Mouse (Mus musculus) liver, embryonic 14.5 days (tissue): Measurements from ENCODE around the gene Farsa. TPM values are rescaled to one million over a fixed set of nuclear protein-coding genes. Genes with fewer than 3 reads are reported as not detected.

Experiments
- ATAC-seq: fragments of 200-750 bp; cut with Nextera tagmentation; 2 replicates; pipeline ENCODE4 v1.8.0; 2017; ENCODE audit warnings: moderate number of reproducible peaks, mild to moderate bottlenecking, moderate library complexity; ENCODE audit not compliant: insufficient read depth
- DNase-seq, 3 experiments: peaks; one replicate each; pipeline ENCODE4 v3.0.0-alpha.2; 2012 to 2013; ENCODE audit warnings: low read depth in 3 of 3, low spot score in 3 of 3
- H3K27ac ChIP-seq: fragments of 300-500 bp; sonication (generic); 2 replicates; pipeline ENCODE4 v1.5.1; 2014; ENCODE audit warnings: moderate library complexity, mild to moderate bottlenecking, control low read depth, inconsistent platforms
- H3K27me3 ChIP-seq: fragments of 300-500 bp; sonication (generic); 2 replicates; pipeline ENCODE4 v1.6.1; 2014; ENCODE audit warnings: mild to moderate bottlenecking, low read length, moderate library complexity; ENCODE audit not compliant: control insufficient read depth, insufficient read depth
- H3K36me3 ChIP-seq: fragments of 300-500 bp; sonication (generic); replicated peaks from 2 replicates; pipeline ENCODE4 v1.6.1; 2014; ENCODE audit warnings: low read depth; ENCODE audit not compliant: control insufficient read depth, insufficient read depth
- H3K4me1 ChIP-seq, 2 experiments: fragments of 200-500 bp in 1 of 2; fragments of 300-500 bp in 1 of 2; sonication (generic) in 1 of 2; replicated peaks; 2 replicates each; pipeline ENCODE4 v1.6.1; 2012 to 2014; ENCODE audit warnings: antibody characterized with exemption in 1 of 2, inconsistent platforms in 1 of 2, low read length in 1 of 2; ENCODE audit not compliant: control insufficient read depth in 2 of 2, insufficient read depth in 2 of 2
- H3K4me2 ChIP-seq: fragments of 300-500 bp; sonication (generic); 2 replicates; pipeline ENCODE4 v1.6.1; 2014; ENCODE audit warnings: low read depth, mild to moderate bottlenecking, control low read depth, moderate library complexity
- H3K4me3 ChIP-seq, 2 experiments: fragments of 200-500 bp in 1 of 2; fragments of 300-500 bp in 1 of 2; sonication (generic) in 1 of 2; 2 replicates each; pipeline ENCODE4 v1.5.1; 2012 to 2014; ENCODE audit warnings: low read depth in 2 of 2, low read length in 2 of 2, mild to moderate bottlenecking in 2 of 2, control low read depth in 1 of 2, inconsistent platforms in 1 of 2, moderate library complexity in 1 of 2; ENCODE audit not compliant: insufficient read depth in 1 of 2
- H3K9ac ChIP-seq: fragments of 300-500 bp; sonication (generic); replicated peaks from 2 replicates; pipeline ENCODE4 v1.6.1; 2014; ENCODE audit warnings: mild to moderate bottlenecking, control low read depth, moderate library complexity
- H3K9me3 ChIP-seq: fragments of 300-500 bp; sonication (generic); 2 replicates; pipeline ENCODE4 v1.6.1; 2016; ENCODE audit warnings: low read length, mixed read lengths; ENCODE audit not compliant: control insufficient read depth
- CTCF ChIP-seq: IDR thresholded peaks from 2 replicates; pipeline ENCODE4 v1.5.1; 2016; ENCODE audit warnings: antibody characterized with exemption, low read depth, control low read depth
- EP300 ChIP-seq: IDR thresholded peaks from 2 replicates; pipeline ENCODE4 v1.6.1; 2016; ENCODE audit warnings: antibody characterized with exemption, low read depth
- WGBS: fragments of 180-500 bp; shearing (Covaris S2); extraction: QIAGEN DNeasy Blood & Tissue Kit; methylation state at CpG from one replicate; pipeline ENCODE4 v1.1.7; 2014; ENCODE audit not compliant: insufficient replicate concordance; 5-methylcytosine and 5-hydroxymethylcytosine counted together
- polyA plus RNA-seq, 2 experiments: library from polyadenylated mRNA; depleted of rRNA in 1 of 2; stranded (reverse) in 1 of 2; unstranded in 1 of 2; fragments of >200 nt; fragmentation: Nextera tagmentation in 1 of 2; extraction: Ambion mirVana in 1 of 2; gene quantifications; 2 replicates each; pipeline versions ENCODE4 v1.2.1 to v1.2.3; 2012 to 2014

The Farsa gene
- polyA plus RNA-seq, 2 experiments = 45.8 to 54.8 TPM

DNA sequence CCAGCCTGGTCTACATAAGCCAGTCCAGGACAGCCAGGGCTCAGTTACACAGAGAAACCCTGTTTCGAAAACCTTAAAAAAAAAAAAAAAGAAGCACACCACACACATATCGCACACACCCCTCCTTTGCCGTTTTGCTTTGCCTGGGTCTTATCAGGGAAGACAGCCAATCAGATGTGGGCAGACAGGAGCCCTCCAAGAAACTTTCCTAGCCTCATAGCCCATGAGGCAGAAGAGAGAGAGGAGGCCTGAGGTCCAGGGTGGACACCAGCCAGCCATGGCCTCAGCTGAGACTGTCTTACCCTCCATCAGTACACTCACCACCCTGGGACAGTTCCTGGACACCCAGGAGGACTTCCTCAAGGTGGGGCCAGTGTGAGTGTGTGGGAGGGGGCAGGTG lies 45.0 kb downstream of the Farsa start, which contains the start of gene Klf1:
TSS of gene Klf1 (plus strand) at position 177 of the 400 bp plus-strand sequence.
- DNase-seq = peak; percentile 88 to 91 (median 88)
- no peaks in the 10 kb centered on the region for H3K9me3 ChIP-seq
- H3K27ac ChIP-seq = peak within 1 kb of the TSS; percentile 97
- TF ChIP-seq EP300 (peak; percentile 81), CTCF (peak; percentile 5; the same call in 1 of the 2 replicates)
- H3K4me2 ChIP-seq = peak within 1 kb of the TSS; percentile 97
- peak within 1 kb of the TSS; percentile 77 to 92 for H3K4me3 ChIP-seq
- peak; percentile 66 for ATAC-seq
- H3K9ac ChIP-seq = peak within 1 kb of the TSS; percentile 99
- peaks cover 26% of the 10 kb centered on the region for H3K36me3 ChIP-seq
- peaks cover 24 to 27% of the 10 kb centered on the region in 2 experiments for H3K4me1 ChIP-seq
- H3K27me3 ChIP-seq = no peaks in the 10 kb centered on the region
- WGBS = 14% methylated on average over 3 of the region's 3 CpGs

DNA sequence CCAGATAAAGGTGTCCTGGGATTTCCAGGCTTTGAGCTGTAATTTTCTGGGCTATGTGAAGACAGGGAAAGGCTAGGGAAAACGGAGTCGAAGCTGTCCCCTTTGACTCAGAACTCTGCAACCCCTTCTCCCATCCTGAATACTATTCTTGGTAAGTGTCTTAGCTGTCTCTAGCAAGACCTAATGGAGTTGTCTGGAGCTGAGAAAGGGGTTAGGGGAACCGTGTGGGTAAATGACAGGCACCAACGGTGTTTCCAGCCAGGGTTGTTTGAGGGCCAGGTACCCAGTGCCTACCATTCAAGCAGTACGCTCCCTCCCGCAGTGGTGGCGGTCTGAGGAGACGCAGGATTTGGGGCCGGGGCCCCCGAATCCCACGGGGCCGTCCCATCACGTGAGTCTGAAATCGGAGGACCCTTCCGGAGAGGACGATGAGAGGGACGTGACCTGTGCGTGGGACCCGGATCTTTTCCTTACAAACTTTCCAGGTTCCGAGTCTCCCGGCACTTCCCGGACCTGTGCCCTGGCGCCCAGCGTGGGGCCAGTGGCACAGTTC lies 45.7 kb downstream of the Farsa start:
- ATAC-seq = no peak
- 1% methylated on average over 24 of the region's 24 CpGs for WGBS
- no peak for DNase-seq

DNA sequence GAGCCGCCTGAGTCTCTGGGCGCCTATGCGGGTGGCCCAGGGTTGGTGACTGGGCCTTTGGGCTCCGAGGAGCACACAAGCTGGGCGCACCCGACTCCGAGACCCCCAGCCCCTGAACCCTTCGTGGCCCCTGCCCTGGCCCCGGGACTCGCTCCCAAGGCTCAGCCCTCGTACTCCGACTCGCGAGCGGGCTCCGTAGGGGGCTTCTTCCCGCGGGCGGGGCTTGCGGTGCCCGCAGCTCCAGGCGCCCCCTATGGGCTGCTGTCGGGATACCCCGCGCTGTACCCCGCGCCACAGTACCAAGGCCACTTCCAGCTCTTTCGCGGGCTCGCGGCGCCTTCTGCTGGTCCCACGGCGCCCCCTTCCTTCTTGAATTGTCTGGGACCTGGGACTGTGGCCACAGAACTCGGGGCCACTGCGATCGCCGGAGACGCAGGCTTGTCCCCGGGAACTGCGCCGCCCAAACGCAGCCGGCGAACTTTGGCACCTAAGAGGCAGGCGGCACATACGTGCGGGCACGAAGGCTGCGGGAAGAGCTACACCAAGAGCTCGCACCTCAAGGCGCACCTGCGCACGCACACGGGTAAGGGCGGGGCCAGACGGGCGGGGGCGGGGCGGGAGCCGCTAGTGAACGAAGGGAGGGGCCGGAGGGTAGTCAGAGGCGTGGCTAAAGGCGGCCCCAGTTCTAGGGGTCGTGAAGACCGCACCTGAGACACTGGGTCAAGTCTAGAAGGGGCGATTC lies 46.3 kb downstream of the Farsa start:
- 0 out of 2 replicates have a peak, but pooled peaks have one; percentile 36 for TF ChIP-seq EP300
- peak; percentile 91 for TF ChIP-seq CTCF
- no peaks in the 10 kb centered on the region for H3K27me3 ChIP-seq
- DNase-seq (peak; percentile 72 to 78 (median 73)), ATAC-seq (peak; percentile 69)
- H3K27ac ChIP-seq = peak overlapping the region; percentile 97
- peak overlapping the region; percentile 97 for H3K4me2 ChIP-seq
- H3K4me3 ChIP-seq = peak overlapping the region; percentile 77 to 92
- under 1% methylated on average over 68 of the region's 68 CpGs for WGBS
- H3K9me3 ChIP-seq = no peaks in the 10 kb centered on the region
- peaks cover 26% of the 10 kb centered on the region for H3K36me3 ChIP-seq
- H3K9ac ChIP-seq = peak overlapping the region; percentile 99
- peaks cover 24 to 30% of the 10 kb centered on the region in 2 experiments for H3K4me1 ChIP-seq

More for the DNA sequence above, 45.7 kb downstream of the Farsa start:
- H3K9ac ChIP-seq = peak overlapping the region; percentile 99
- peaks cover 26% of the 10 kb centered on the region for H3K36me3 ChIP-seq
- H3K4me2 ChIP-seq = peak overlapping the region; percentile 97
- no peaks in the 10 kb centered on the region for H3K9me3 ChIP-seq
- H3K27ac ChIP-seq = peak overlapping the region; percentile 97
- peaks cover 24 to 27% of the 10 kb centered on the region in 2 experiments for H3K4me1 ChIP-seq
- H3K27me3 ChIP-seq = no peaks in the 10 kb centered on the region
- TF ChIP-seq CTCF (no peak), EP300 (no peak)
- H3K4me3 ChIP-seq = peak overlapping the region; percentile 77 to 92

DNA sequence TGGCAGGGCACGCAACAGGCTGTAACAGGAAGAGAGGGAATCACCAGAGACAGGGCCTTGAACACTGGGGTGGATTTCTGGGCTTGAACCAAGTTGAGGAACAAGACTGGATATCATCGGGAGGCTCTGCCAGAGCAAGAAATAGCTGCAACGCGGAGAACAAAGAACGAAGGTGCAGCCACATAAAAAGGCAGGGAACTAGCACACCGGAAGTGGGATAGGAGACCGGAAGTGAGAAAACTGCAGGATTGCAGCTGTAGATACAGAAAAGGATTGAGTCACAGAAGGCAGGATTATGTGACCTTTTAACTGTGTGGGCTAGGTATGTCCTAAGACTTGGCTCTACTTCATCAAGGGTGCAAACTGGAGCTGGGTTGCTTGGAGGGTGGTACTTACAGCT lies 47.6 kb downstream of the Farsa start:
- no peaks in the 10 kb centered on the region for H3K27me3 ChIP-seq
- DNase-seq (no peak), ATAC-seq (no peak)
- no peak overlapping the region for H3K9ac ChIP-seq
- H3K4me3 ChIP-seq = peak overlapping the region; percentile 29 to 77; a peak in 3 of 4 replicates
- WGBS = 90% methylated on average over 7 of the region's 7 CpGs
- peaks cover 26% of the 10 kb centered on the region for H3K36me3 ChIP-seq
- peaks cover 20 to 28% of the 10 kb centered on the region in 2 experiments for H3K4me1 ChIP-seq
- no peaks in the 10 kb centered on the region for H3K9me3 ChIP-seq
- peak overlapping the region; percentile 97 for H3K4me2 ChIP-seq
- H3K27ac ChIP-seq = no peak overlapping the region
- TF ChIP-seq CTCF = no peak
- no peak for TF ChIP-seq EP300

DNA sequence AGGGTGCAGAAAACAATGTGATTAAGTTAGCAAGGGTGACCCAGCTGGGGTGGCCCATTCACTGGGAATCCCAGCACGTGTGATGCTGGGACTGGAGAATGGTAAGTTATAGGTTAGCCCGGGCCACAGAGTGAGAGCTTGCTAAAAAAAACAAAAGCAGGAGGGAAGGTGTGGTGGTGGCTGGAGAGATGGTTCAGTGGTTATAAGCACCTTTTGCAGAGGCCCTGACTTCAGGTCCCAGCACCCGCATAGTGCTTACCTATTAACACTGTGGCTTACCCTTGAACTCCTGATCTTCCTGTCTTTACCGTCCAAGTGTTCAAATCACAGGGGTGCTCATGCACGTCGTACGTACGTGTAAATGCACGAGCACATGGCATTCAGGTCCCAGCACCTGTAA lies 50.2 kb downstream of the Farsa start:
- H3K36me3 ChIP-seq = peaks cover 26% of the 10 kb centered on the region
- ATAC-seq (no peak), DNase-seq (no peak)
- no peak overlapping the region for H3K9ac ChIP-seq
- no peaks in the 10 kb centered on the region; the same call in 1 of the 2 replicates for H3K27me3 ChIP-seq
- peaks cover 4 to 22% of the 10 kb centered on the region in 2 experiments for H3K4me1 ChIP-seq
- H3K27ac ChIP-seq = peak overlapping the region; percentile 20
- H3K4me3 ChIP-seq = no peak overlapping the region
- H3K4me2 ChIP-seq = no peak overlapping the region; the same call in 1 of the 2 replicates
- no peak for TF ChIP-seq CTCF
- 0 out of 2 replicates have a peak, but pooled peaks have one; percentile 16 for TF ChIP-seq EP300
- WGBS = 79% methylated on average over 9 of the region's 9 CpGs
- H3K9me3 ChIP-seq = no peaks in the 10 kb centered on the region
